Mouse (Mus musculus) stomach, adult 2 months (tissue): ENCODE data around the gene Dusp1. TPM values are rescaled to one million over a fixed set of nuclear protein-coding genes. Genes with fewer than 3 reads are reported as not detected.

Source experiments
- polyA plus RNA-seq: library from polyadenylated mRNA; depleted of rRNA; stranded (reverse); fragments of >200 nt; gene quantifications from 2 replicates; pipeline ENCODE4 v1.2.3, GENCODE M21; 2012; rRNA removed

The Dusp1 gene
- polyA plus RNA-seq = 23.9 and 44.9 TPM in 2 replicates

DNA sequence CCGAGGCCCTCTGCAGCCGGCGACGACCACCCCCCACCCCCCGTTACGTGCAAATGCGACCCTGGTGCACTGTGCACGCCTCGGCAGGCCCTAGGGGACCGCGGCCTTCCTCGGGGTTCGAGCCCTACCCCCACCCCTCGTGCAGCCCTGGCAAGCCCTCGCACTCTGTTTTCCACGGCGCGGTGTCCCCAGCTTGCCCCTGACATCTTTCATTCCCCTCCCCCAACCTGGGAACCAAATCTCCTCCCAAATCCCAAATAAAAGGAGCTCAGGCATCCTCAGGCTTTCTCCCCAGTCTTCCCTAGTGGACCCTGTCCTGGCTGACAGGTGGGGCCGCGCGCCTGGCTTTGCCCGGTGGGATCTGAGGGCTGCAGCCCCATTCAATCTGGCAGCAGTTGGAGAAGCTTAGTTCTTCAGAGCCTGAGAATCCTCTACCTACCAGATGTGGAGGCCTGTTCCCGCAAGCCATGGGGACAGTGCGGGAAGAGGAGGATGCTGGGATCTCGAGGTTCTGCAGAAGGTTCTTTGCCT is at the start of gene Dusp1:
Gene Dusp1, minus strand, starts transcription at position 478 of the 531 bp plus-strand sequence.

DNA sequence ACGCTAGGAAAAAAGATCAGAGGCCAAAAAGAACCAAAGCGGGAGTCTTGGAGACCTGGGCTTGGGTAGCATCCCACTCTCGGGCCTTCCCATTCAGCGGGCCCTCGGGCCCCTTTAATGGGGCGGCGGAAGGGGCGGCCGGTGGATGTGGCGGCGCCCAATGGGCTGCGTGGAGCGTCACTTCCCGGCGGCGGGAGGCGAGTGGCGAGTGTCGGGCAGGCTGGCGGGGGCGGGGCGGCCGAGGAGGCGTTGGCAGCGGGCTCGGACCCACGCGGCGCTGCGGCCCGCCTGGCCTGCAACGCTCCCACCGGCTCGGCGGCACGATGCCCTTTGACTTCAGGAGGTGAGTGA is 663 bp downstream of the Dusp1 start, which contains the start of gene Ergic1:
Gene Ergic1, plus strand, starts transcription at position 200 of the 351 bp plus-strand sequence.

Other genes with a start within 250 kb of the Dusp1 start
- 6.8 and 17.5 TPM in 2 replicates for gene Neurl1b, start 147.3 kb downstream of the Dusp1 start, polyA plus RNA-seq
- gene Ergic1, start 639 bp downstream of the Dusp1 start, polyA plus RNA-seq = 66.1 and 80.0 TPM in 2 replicates
- gene Atp6v0e, start 101.1 kb upstream of the Dusp1 start, polyA plus RNA-seq = 111 and 120 TPM in 2 replicates
- gene Crebrf, start 153.5 kb upstream of the Dusp1 start, polyA plus RNA-seq = 0.52 and 0.53 TPM in 2 replicates
- gene Bnip1, start 218.9 kb upstream of the Dusp1 start, polyA plus RNA-seq = 7.5 and 9.8 TPM in 2 replicates